Mouse (Mus musculus): ENCODE measurements around the gene Mrpl46. TPM values are rescaled to one million over a fixed set of nuclear protein-coding genes. Genes with fewer than 3 reads are reported as not detected.

Mrpl46 gene
- polyA plus RNA-seq, 1 experiment from 2014 or later = 66.1 TPM

DNA sequence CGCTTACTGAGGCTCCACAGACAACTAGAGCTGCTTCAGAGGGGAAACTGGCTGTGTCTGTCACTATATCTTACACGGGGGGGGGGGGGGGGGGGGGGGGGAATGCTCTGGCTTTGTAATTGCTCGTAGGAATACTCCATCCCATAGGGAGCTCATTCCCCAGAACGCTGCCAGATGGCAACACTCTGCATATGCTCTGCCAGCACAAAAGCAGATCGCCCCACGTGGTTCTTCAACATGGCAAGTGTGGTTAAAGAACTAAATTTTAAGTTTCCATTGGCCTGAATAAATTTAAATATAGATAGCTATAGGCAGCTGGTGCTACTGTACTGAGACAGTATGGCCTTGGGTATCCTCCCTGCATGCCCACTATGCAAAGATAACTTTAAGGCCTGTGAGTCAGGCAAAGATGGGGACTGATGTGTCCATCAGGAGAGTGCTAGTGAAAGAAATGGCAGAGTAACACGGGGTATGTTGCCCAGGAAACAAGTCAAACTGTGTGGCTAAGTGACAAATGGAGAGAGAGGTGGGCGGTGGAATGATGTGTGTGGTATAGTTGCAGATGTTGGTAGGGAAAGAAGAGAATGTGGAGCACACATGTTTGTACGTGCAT lies 14.6 kb upstream of the Mrpl46 start:
- CTCF ChIA-PET = interaction anchor here (1.2 to 1.3 kb wide), 2 partner anchors 9 to 40 kb away, joined by 3 read pairs; no protein-coding TSS in a partner anchor
- H3K27me3 ChIP-seq = no peaks in the 10 kb centered on the region
- POLR2A ChIA-PET = no interaction called here
- no peak for ATAC-seq
- in situ Hi-C loops (cut with MboI; ENCODE audit: low pct_unique_long_range_greater_than_20kb) = no loop called here
- no peak for TF ChIP-seq CTCF (IDR thresholded peaks at IDR 0.05)
- no peak for DNase-seq (ENCODE audit: low read depth, low spot score)

DNA sequence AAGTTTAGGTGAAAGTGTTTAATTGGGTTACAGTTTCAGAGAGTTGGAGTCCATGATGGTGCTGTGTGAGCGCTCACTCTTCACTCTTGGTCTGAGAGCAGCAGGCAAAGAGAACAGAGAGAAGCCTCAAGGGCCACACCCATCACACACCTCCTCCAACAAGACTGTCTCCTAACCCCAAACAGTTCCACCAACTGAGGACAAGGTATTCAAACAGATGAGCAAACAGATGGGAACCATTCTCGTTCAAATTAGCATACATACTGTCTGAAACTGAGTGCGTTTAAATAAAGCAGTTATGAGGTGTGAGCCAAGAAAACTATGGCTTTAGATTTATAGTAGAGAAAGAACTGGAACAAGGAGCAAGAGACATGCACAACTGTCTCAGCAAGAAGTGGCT lies 13.3 kb upstream of the Mrpl46 start:
- CTCF ChIA-PET = interaction anchor here (1.2 kb wide), 1 partner anchor 10 kb away, joined by 3 read pairs; no protein-coding TSS in a partner anchor
- POLR2A ChIA-PET = no interaction called here
- no peak for ATAC-seq

GRCm38 (mm10) chr7:78794571-78795092 lies 11.3 kb upstream of the Mrpl46 start:
- ChIA-PET POLR2A (no interaction called here), CTCF (interaction anchor here (1.2 to 1.5 kb wide), 3 partner anchors 74 to 96 kb away, joined by 3 to 5 read pairs (median 4); no protein-coding TSS in a partner anchor)
- in situ Hi-C loops (cut with MboI; ENCODE audit: low pct_unique_long_range_greater_than_20kb) = loop anchor here (5.0 kb wide), 2 partner anchors 98 to 288 kb away; no protein-coding TSS in a partner anchor
- DNase-seq (ENCODE audit: low read depth, low spot score) (no peak), ATAC-seq (no peak)
- no peaks in the 10 kb centered on the region for H3K27me3 ChIP-seq
- no peak for TF ChIP-seq CTCF (IDR thresholded peaks at IDR 0.05)

More for the DNA sequence above, 13.3 kb upstream of the Mrpl46 start:
- H3K27me3 ChIP-seq = no peaks in the 10 kb centered on the region
- no peak for TF ChIP-seq CTCF (IDR thresholded peaks at IDR 0.05)
- no peak for DNase-seq (ENCODE audit: low read depth, low spot score)
- in situ Hi-C loops (cut with MboI; ENCODE audit: low pct_unique_long_range_greater_than_20kb) = no loop called here

DNA sequence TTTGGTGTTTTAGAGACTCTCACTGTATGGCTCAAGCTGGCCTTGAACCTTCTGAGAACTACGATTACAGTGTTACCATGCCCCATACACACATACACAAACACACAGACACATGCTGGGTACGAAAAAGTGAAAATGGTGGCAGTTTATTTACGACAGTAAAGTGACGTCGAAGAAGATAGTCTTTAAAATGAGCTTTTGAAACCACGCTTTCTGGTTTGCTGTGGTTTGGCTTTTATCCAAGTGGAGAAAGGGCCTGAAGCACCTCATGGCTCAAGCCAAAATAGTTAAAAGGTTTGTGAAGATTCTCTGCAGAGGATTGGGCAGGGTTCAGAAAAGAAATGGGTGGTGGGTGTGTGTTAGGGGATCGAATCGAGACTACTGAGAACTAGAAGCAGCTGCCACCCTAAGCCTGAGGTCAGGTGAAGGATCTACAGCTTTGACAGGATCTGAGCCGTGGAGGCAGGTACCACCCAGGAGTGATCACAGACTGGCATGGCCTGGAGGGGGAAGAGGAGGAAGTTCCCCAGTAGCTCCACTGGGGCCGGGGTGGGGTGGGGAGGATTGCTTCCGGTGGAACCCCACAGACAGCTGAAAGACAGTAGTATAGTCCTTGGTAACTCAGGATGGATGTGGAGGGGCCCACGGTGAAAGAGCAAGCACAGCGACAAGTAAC lies 10.7 kb upstream of the Mrpl46 start:
- ATAC-seq (no peak), DNase-seq (ENCODE audit: low read depth, low spot score) (no peak)
- CTCF ChIA-PET = interaction anchor here (1.2 to 1.4 kb wide), 2 partner anchors 75 to 96 kb away, joined by 3 to 5 read pairs; no protein-coding TSS in a partner anchor
- TF ChIP-seq CTCF (IDR thresholded peaks at IDR 0.05) = no peak
- POLR2A ChIA-PET = no interaction called here
- in situ Hi-C loops (cut with MboI; ENCODE audit: low pct_unique_long_range_greater_than_20kb) = loop anchor here (5.0 kb wide), 2 partner anchors 98 to 288 kb away; no protein-coding TSS in a partner anchor
- H3K27me3 ChIP-seq = no peaks in the 10 kb centered on the region

GRCm38 (mm10) chr7:78791359-78792222 lies 8.3 kb upstream of the Mrpl46 start:
- peak; percentile 87 for TF ChIP-seq CTCF (IDR thresholded peaks at IDR 0.05)
- no peaks in the 10 kb centered on the region for H3K27me3 ChIP-seq
- peak; percentile 83 for ATAC-seq
- ChIA-PET CTCF (interaction anchor here (0.7 to 2.9 kb wide), 8 partner anchors 13 to 133 kb away, joined by 3 to 18 read pairs (median 4); no protein-coding TSS in a partner anchor), POLR2A (interaction anchor here (0.6 kb wide), 1 partner anchor 1236 kb away, joined by 3 read pairs; no protein-coding TSS in a partner anchor)
- in situ Hi-C loops (cut with MboI; ENCODE audit: low pct_unique_long_range_greater_than_20kb) = loop anchor here (5.0 kb wide), 2 partner anchors 101 to 291 kb away; no protein-coding TSS in a partner anchor
- no peak for DNase-seq (ENCODE audit: low read depth, low spot score)

DNA sequence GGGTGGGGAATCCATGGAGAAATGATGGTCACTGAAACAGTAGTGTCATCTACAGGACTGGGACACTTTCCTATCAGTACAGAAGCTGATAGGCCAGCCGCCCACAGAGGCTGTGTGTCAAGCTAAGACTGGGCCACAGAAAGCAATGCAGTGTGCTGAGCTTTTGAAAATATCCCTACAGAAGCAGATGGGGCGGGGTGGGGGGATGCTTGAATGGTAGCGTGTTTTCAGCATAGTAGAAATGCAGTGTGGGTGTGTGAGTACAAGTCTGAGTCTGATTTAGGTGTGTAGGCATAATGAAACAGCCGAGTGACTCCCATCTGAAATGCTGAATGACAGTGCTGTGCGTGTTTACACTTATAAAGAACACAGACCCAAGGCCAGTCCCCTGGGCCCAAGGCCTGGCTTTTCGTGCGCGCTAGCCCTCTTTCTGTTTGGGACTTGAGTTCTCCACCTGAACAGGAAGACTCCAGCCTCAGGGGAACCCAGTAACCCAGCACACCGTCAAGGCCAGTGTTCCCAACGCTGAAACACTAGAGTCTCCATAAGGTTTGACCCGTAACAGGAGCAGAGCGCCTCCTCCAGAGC lies 4.6 kb upstream of the Mrpl46 start:
- POLR2A ChIA-PET = no interaction called here
- no peaks in the 10 kb centered on the region for H3K27me3 ChIP-seq
- DNase-seq (ENCODE audit: low read depth, low spot score) (no peak), ATAC-seq (no peak)
- no peak for TF ChIP-seq CTCF (IDR thresholded peaks at IDR 0.05)
- CTCF ChIA-PET = interaction anchor here (1.0 kb wide), 1 partner anchor 102 kb away, joined by 3 read pairs; no protein-coding TSS in a partner anchor
- in situ Hi-C loops (cut with MboI; ENCODE audit: low pct_unique_long_range_greater_than_20kb) = no loop called here

GRCm38 (mm10) chr7:78785906-78786305 lies 2.6 kb upstream of the Mrpl46 start:
- no peaks in the 10 kb centered on the region for H3K27me3 ChIP-seq
- no peak for DNase-seq (ENCODE audit: low read depth, low spot score)
- ChIA-PET POLR2A (no interaction called here), CTCF (no interaction called here)
- TF ChIP-seq CTCF (IDR thresholded peaks at IDR 0.05) = no peak
- in situ Hi-C loops (cut with MboI; ENCODE audit: low pct_unique_long_range_greater_than_20kb) = no loop called here
- ATAC-seq = no peak

DNA sequence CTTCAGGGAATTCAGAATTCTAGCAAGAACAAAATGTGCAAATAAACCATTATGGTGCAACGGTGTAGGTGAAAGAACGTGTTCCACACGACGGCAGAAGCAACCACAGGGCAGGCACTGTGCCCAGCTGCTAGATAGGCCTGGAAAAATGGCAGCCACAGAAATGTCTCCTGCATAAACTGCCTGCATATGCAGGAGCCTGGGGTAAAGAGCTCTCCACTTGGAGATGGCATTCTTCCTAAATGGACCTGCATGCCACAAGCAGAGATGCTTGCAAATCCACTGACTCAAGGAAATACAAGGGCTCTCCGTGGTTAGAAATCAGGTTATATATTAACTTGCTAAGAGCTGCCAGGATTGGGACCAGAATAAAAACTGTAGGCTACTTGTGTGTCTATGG lies 4.6 kb downstream of the Mrpl46 start:
- no peaks in the 10 kb centered on the region for H3K27me3 ChIP-seq
- in situ Hi-C loops (cut with MboI; ENCODE audit: low pct_unique_long_range_greater_than_20kb) = no loop called here
- CTCF ChIA-PET = interaction anchor here (1.0 to 1.5 kb wide), 4 partner anchors 12 to 194 kb away, joined by 3 to 4 read pairs (median 3); no protein-coding TSS in a partner anchor
- TF ChIP-seq CTCF (IDR thresholded peaks at IDR 0.05) = no peak
- POLR2A ChIA-PET = no interaction called here
- DNase-seq (ENCODE audit: low read depth, low spot score) (peak; percentile 76), ATAC-seq (peak; percentile 90)

DNA sequence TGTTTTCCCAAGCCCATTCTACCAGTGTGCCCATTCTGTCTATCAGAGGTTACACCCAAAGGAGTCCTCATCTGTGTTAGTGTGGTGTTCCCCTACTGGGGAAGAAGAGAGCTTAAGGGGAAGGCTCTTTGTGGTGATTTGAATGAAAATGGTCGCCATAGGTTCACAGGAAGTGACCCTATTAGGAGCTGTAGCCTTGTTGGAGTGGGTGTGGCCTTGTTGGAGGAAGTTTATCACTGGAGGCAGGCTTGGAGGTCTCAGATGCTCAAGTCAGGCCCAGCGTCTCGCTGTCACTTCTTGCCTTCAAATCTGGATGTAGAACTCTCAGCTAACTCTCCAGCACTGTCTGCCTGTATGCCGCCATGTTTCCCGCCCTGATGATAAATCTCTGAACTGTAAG lies 12.4 kb downstream of the Mrpl46 start:
- ChIA-PET CTCF (no interaction called here), POLR2A (interaction anchor here (0.5 to 1.3 kb wide), 2 partner anchors 12 to 130 kb away, joined by 4 read pairs; partner anchors contain the start of genes Mrpl46 and Mrps11)
- H3K27me3 ChIP-seq = no peaks in the 10 kb centered on the region
- DNase-seq (ENCODE audit: low read depth, low spot score) (no peak), ATAC-seq (no peak)
- in situ Hi-C loops (cut with MboI; ENCODE audit: low pct_unique_long_range_greater_than_20kb) = loop anchor here (25.0 kb wide), 1 partner anchor 709 kb away; no protein-coding TSS in a partner anchor
- no peak for TF ChIP-seq CTCF (IDR thresholded peaks at IDR 0.05)
